Mouse (Mus musculus): ENCODE data around the gene A930033H14Rik. TPM values are rescaled to one million over a fixed set of nuclear protein-coding genes. Genes with fewer than 3 reads are reported as not detected.

A930033H14Rik gene
- total RNA-seq, 2 experiments from 2014 or later, result 3.2 to 5.1 TPM

GRCm38 (mm10) chr10:69238311-69238710, 25.4 kb upstream of the A930033H14Rik start:
- intact Hi-C loops (cut with DNase I), result no loop called here
- no peak for DNase-seq

GRCm38 (mm10) chr10:69237781-69238180, 24.9 kb upstream of the A930033H14Rik start:
- no peak for DNase-seq
- intact Hi-C loops (cut with DNase I), result no loop called here

- DNase-seq, result no peak
- intact Hi-C loops (cut with DNase I), result no loop called here
Observed at GRCm38 (mm10) chr10:69237185-69237584, 24.3 kb upstream of the A930033H14Rik start.

- intact Hi-C loops (cut with DNase I), result no loop called here
- DNase-seq, result no peak
Observed at GRCm38 (mm10) chr10:69225951-69226350, 13.1 kb upstream of the A930033H14Rik start.

GRCm38 (mm10) chr10:69225471-69225870, 12.6 kb upstream of the A930033H14Rik start:
- intact Hi-C loops (cut with DNase I), result no loop called here
- no peak for DNase-seq

GRCm38 (mm10) chr10:69224276-69224675, 11.4 kb upstream of the A930033H14Rik start:
- no peak for DNase-seq
- intact Hi-C loops (cut with DNase I), result no loop called here

- intact Hi-C loops (cut with DNase I), result no loop called here
- DNase-seq, result no peak
Observed at GRCm38 (mm10) chr10:69223232-69223631, 10.3 kb upstream of the A930033H14Rik start.

- peak in 1 of 2 experiments; percentile 15 for DNase-seq
- intact Hi-C loops (cut with DNase I), result no loop called here
Observed at GRCm38 (mm10) chr10:69221955-69222354, 9.1 kb upstream of the A930033H14Rik start.

GRCm38 (mm10) chr10:69221148-69221547, 8.2 kb upstream of the A930033H14Rik start:
- DNase-seq, result no peak
- intact Hi-C loops (cut with DNase I), result no loop called here

GRCm38 (mm10) chr10:69220296-69220695, 7.4 kb upstream of the A930033H14Rik start:
- peak; percentile 48 to 70 for DNase-seq

GRCm38 (mm10) chr10:69219289-69219626, 6.4 kb upstream of the A930033H14Rik start:
- intact Hi-C loops (cut with DNase I), result no loop called here
- DNase-seq, result no peak

More at GRCm38 (mm10) chr10:69220296-69220695, 7.4 kb upstream of the A930033H14Rik start:
- intact Hi-C loops (cut with DNase I), result no loop called here

- DNase-seq, result peak; percentile 79 to 87
Observed at GRCm38 (mm10) chr10:69218458-69219288, 5.8 kb upstream of the A930033H14Rik start.

GRCm38 (mm10) chr10:69217127-69217690, 4.3 kb upstream of the A930033H14Rik start:
- intact Hi-C loops (cut with DNase I), result no loop called here
- DNase-seq, result no peak

More at GRCm38 (mm10) chr10:69218458-69219288, 5.8 kb upstream of the A930033H14Rik start:
- intact Hi-C loops (cut with DNase I), result no loop called here

GRCm38 (mm10) chr10:69213986-69214385, 1.1 kb upstream of the A930033H14Rik start:
- peak; percentile 42 to 59 for DNase-seq
- intact Hi-C loops (cut with DNase I), result loop anchor here (2.0 kb wide), 3 partner anchors 27 to 63 kb away; no protein-coding TSS in a partner anchor

- intact Hi-C loops (cut with DNase I), result loop anchor here (2.0 kb wide), 3 partner anchors 27 to 63 kb away; no protein-coding TSS in a partner anchor
- DNase-seq, result peak in 1 of 2 experiments; percentile 60
Observed at GRCm38 (mm10) chr10:69213451-69213877, 566 bp upstream of the A930033H14Rik start.

- DNase-seq, result peak; percentile 73
- intact Hi-C loops (cut with DNase I), result loop anchor here (2.0 kb wide), 3 partner anchors 25 to 65 kb away; no protein-coding TSS in a partner anchor
Observed at GRCm38 (mm10) chr10:69211976-69212375, 922 bp downstream of the A930033H14Rik start.

- DNase-seq, result peak; percentile 56 to 58
- intact Hi-C loops (cut with DNase I), result no loop called here
Observed at GRCm38 (mm10) chr10:69211560-69211959, 1.3 kb downstream of the A930033H14Rik start.

GRCm38 (mm10) chr10:69210659-69211058, 2.2 kb downstream of the A930033H14Rik start:
- intact Hi-C loops (cut with DNase I), result no loop called here
- no peak for DNase-seq

GRCm38 (mm10) chr10:69210006-69210405, 2.9 kb downstream of the A930033H14Rik start:
- DNase-seq, result no peak
- intact Hi-C loops (cut with DNase I), result no loop called here

GRCm38 (mm10) chr10:69208705-69209104, 4.2 kb downstream of the A930033H14Rik start:
- no peak for DNase-seq
- intact Hi-C loops (cut with DNase I), result no loop called here

GRCm38 (mm10) chr10:69207981-69208630, 4.8 kb downstream of the A930033H14Rik start:
- DNase-seq, result no peak

More at GRCm38 (mm10) chr10:69207981-69208630, 4.8 kb downstream of the A930033H14Rik start:
- intact Hi-C loops (cut with DNase I), result no loop called here
